Mouse (Mus musculus): ENCODE data around the gene Gm29133. TPM values are rescaled to one million over a fixed set of nuclear protein-coding genes. Genes with fewer than 3 reads are reported as not detected.

The Gm29133 gene
- not detected in 2 replicates for polyA plus RNA-seq (2014; fragmentation: Nextera tagmentation; extraction: Ambion mirVana)

DNA sequence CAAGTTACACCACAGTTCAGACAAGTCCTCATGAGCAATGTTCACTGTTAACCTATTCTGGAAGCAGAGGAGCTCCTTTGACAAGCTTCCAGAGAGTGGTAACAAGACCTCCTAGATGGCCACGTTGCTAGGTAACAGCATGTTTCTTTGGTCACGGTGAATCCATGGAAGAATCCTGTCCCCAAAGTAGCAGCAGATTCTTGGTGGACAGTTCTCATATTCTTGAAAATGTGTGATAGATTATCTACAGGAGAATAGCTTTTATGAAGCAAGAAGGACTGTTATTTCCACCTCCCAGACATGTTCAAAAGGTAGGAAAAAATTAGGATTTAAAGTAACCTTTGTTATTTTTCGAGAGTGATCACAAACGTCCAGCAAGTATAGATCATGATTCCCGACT, at the start of gene Gm29133:
Gene Gm29133 (plus strand): TSS at position 301 of the 400 bp plus-strand sequence.
- Histone ChIP-seq H3K9ac (replicated peaks; ENCODE audit: low read depth, low read length) (no peak within 1 kb of the TSS), H3K4me1 (ENCODE audit: control insufficient read depth, insufficient read depth, low read length) (no peaks in the 10 kb centered on the region), H3K36me3 (ENCODE audit: control insufficient read depth, insufficient read depth, low read length) (no peaks in the 10 kb centered on the region), H3K9me3 (ENCODE audit: control insufficient read depth, low read depth, low read length) (no peaks in the 10 kb centered on the region), H3K27ac (ENCODE audit: low read length) (no peak within 1 kb of the TSS), H3K27me3 (ENCODE audit: control insufficient read depth, insufficient read depth, low read length) (no peaks in the 10 kb centered on the region), H3K4me2 (replicated peaks; ENCODE audit: low read depth, low read length) (no peak within 1 kb of the TSS), H3K4me3 (ENCODE audit: low read depth, low read length) (no peak within 1 kb of the TSS)
- WGBS, result 66% methylated on average over 5 of the region's 5 CpGs
- ATAC-seq (ENCODE audit: insufficient number of reproducible peaks, insufficient read depth, low FRiP score, low read depth), result no peak

DNA sequence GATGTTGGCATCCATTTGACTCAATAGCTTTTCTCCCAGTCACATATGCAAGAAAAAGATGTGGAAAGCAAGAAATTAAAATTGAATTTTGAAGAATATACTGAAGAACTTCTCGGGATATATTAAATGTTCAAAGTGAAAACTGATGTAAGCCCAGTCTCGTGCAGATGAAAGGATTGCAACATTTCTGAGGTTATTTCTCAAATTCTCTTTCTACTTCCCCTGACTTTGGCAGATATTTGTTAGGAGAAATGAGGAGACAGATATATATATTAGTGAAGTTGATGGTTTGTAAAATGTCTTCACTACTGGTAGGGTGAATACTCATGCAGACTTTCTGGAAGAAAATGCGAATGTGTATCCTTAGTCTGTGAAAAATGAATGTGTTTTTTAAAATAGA, 48.9 kb upstream of the Gm29133 start:
- H3K9ac ChIP-seq (replicated peaks; ENCODE audit: low read depth, low read length), result no peak overlapping the region
- 82% methylated on average over 3 of the region's 3 CpGs for WGBS
- H3K9me3 ChIP-seq (ENCODE audit: control insufficient read depth, low read depth, low read length), result no peaks in the 10 kb centered on the region
- no peak for ATAC-seq (ENCODE audit: insufficient number of reproducible peaks, insufficient read depth, low FRiP score, low read depth)
- no peaks in the 10 kb centered on the region for H3K4me1 ChIP-seq (ENCODE audit: control insufficient read depth, insufficient read depth, low read length)
- H3K4me3 ChIP-seq (ENCODE audit: low read depth, low read length), result no peak overlapping the region
- no peaks in the 10 kb centered on the region for H3K36me3 ChIP-seq (ENCODE audit: control insufficient read depth, insufficient read depth, low read length)
- no peak overlapping the region for H3K4me2 ChIP-seq (replicated peaks; ENCODE audit: low read depth, low read length)
- H3K27me3 ChIP-seq (ENCODE audit: control insufficient read depth, insufficient read depth, low read length), result no peaks in the 10 kb centered on the region
- no peak overlapping the region for H3K27ac ChIP-seq (ENCODE audit: low read length)

DNA sequence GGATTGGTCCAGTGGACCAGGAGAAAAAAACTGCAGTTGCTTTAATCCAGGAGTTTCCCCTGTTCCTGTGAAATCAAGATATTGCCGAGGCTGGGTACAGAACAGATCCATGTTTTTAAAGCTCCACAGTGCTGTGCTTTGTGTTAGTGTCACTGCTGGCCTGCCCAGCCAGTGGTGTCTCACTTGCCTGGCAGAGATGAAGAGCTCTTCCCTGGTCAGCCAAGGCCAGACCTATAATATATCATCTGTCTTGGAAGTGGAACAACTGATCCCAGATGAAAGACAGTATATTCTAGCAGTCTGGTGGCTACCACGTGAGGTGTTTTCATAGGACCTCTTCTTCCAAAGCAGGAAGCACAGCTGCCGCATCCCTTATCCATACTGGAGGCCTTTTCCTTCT, 46.7 kb upstream of the Gm29133 start:
- Histone ChIP-seq H3K9me3 (ENCODE audit: control insufficient read depth, low read depth, low read length) (no peaks in the 10 kb centered on the region), H3K27ac (ENCODE audit: low read length) (no peak overlapping the region), H3K27me3 (ENCODE audit: control insufficient read depth, insufficient read depth, low read length) (no peaks in the 10 kb centered on the region), H3K4me2 (replicated peaks; ENCODE audit: low read depth, low read length) (no peak overlapping the region), H3K36me3 (ENCODE audit: control insufficient read depth, insufficient read depth, low read length) (no peaks in the 10 kb centered on the region), H3K4me1 (ENCODE audit: control insufficient read depth, insufficient read depth, low read length) (no peaks in the 10 kb centered on the region), H3K4me3 (ENCODE audit: low read depth, low read length) (no peak overlapping the region), H3K9ac (replicated peaks; ENCODE audit: low read depth, low read length) (no peak overlapping the region)
- 70% methylated on average over 3 of the region's 3 CpGs for WGBS
- no peak for ATAC-seq (ENCODE audit: insufficient number of reproducible peaks, insufficient read depth, low FRiP score, low read depth)

DNA sequence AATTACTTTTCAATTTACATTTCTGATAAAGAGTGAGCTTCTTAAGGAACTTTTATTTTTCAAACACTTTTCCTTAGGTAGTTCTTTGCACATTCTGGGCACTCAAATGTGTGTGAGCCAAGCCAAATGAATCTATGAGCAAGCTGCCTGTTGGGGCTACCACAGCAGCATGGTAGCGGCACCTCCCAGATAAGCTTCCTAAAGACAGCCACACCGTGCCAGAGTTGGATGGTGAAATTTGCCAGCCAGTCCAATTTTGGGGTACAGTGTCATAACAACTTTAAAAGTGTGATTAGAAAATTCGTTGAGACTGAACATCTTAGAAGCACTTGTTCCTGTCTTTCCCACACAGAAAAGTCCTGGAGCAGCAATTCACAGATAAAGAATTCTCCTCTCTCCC, 41.5 kb upstream of the Gm29133 start:
- Histone ChIP-seq H3K9me3 (ENCODE audit: control insufficient read depth, low read depth, low read length) (no peaks in the 10 kb centered on the region), H3K27ac (ENCODE audit: low read length) (no peak overlapping the region), H3K4me3 (ENCODE audit: low read depth, low read length) (no peak overlapping the region), H3K9ac (replicated peaks; ENCODE audit: low read depth, low read length) (no peak overlapping the region), H3K27me3 (ENCODE audit: control insufficient read depth, insufficient read depth, low read length) (no peaks in the 10 kb centered on the region), H3K4me2 (replicated peaks; ENCODE audit: low read depth, low read length) (no peak overlapping the region), H3K4me1 (ENCODE audit: control insufficient read depth, insufficient read depth, low read length) (no peaks in the 10 kb centered on the region), H3K36me3 (ENCODE audit: control insufficient read depth, insufficient read depth, low read length) (no peaks in the 10 kb centered on the region)
- WGBS, result 79% methylated on average over 3 of the region's 3 CpGs
- ATAC-seq (ENCODE audit: insufficient number of reproducible peaks, insufficient read depth, low FRiP score, low read depth), result no peak

DNA sequence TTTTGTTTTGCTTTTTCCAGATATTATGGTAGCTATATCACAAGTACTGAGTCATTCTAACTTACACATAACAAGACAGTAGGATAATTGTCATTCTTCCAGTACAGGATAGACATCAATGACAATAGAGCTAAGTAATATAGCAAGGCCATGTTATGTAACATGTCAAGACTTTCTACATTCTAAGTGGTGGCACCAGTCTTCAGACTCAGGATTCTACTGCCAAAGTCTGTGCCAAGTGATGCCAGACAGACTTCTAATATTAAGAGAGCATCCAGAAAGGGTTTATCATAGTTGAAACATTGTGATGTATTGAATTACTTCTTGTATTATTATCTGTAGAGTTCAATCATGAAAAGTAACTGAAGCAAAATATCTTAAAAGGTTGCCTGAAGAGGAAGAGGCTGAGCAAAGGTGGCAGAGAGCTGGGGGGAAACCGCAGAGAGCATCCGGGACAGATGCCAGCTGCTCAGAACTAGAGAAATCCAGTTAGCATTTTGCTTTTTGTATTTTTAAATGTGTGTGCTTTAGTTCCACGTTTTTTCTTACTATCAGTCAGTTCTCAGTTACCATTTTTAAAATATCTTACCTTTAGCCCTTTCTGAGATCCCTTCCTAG, 34.2 kb upstream of the Gm29133 start:
- no peak overlapping the region for H3K4me2 ChIP-seq (replicated peaks; ENCODE audit: low read depth, low read length)
- no peak overlapping the region for H3K9ac ChIP-seq (replicated peaks; ENCODE audit: low read depth, low read length)
- H3K27me3 ChIP-seq (ENCODE audit: control insufficient read depth, insufficient read depth, low read length), result no peaks in the 10 kb centered on the region
- ATAC-seq (ENCODE audit: insufficient number of reproducible peaks, insufficient read depth, low FRiP score, low read depth), result no peak
- no peaks in the 10 kb centered on the region for H3K9me3 ChIP-seq (ENCODE audit: control insufficient read depth, low read depth, low read length)
- no peaks in the 10 kb centered on the region for H3K4me1 ChIP-seq (ENCODE audit: control insufficient read depth, insufficient read depth, low read length)
- no peaks in the 10 kb centered on the region for H3K36me3 ChIP-seq (ENCODE audit: control insufficient read depth, insufficient read depth, low read length)
- H3K27ac ChIP-seq (ENCODE audit: low read length), result no peak overlapping the region
- H3K4me3 ChIP-seq (ENCODE audit: low read depth, low read length), result no peak overlapping the region
- 71% methylated on average over 3 of the region's 3 CpGs for WGBS

DNA sequence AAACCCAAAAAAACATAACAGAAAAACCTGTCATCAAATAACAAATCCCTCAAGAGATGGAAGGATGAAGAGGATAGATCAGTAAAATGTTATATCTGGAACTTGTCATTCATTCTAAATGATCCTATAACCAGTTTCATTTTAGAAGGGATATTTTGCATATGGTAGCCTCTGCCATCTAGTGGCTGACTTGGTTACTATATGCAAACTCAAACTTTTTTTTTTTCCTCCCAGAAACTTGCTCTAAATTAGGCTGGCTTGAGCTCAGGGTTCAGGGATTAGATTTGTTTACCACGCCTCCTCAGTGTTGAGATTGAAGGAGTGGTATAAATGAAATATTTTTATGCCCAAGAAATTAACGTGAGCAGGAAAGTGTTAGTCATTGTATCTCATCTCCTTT, 27.3 kb upstream of the Gm29133 start:
- Histone ChIP-seq H3K4me3 (ENCODE audit: low read depth, low read length) (no peak overlapping the region), H3K27me3 (ENCODE audit: control insufficient read depth, insufficient read depth, low read length) (no peaks in the 10 kb centered on the region), H3K36me3 (ENCODE audit: control insufficient read depth, insufficient read depth, low read length) (no peaks in the 10 kb centered on the region), H3K4me1 (ENCODE audit: control insufficient read depth, insufficient read depth, low read length) (no peaks in the 10 kb centered on the region), H3K27ac (ENCODE audit: low read length) (no peak overlapping the region), H3K9me3 (ENCODE audit: control insufficient read depth, low read depth, low read length) (no peaks in the 10 kb centered on the region), H3K4me2 (replicated peaks; ENCODE audit: low read depth, low read length) (no peak overlapping the region), H3K9ac (replicated peaks; ENCODE audit: low read depth, low read length) (no peak overlapping the region)
- no peak for ATAC-seq (ENCODE audit: insufficient number of reproducible peaks, insufficient read depth, low FRiP score, low read depth)
- WGBS, result 17% methylated on average over 2 of the region's 2 CpGs

DNA sequence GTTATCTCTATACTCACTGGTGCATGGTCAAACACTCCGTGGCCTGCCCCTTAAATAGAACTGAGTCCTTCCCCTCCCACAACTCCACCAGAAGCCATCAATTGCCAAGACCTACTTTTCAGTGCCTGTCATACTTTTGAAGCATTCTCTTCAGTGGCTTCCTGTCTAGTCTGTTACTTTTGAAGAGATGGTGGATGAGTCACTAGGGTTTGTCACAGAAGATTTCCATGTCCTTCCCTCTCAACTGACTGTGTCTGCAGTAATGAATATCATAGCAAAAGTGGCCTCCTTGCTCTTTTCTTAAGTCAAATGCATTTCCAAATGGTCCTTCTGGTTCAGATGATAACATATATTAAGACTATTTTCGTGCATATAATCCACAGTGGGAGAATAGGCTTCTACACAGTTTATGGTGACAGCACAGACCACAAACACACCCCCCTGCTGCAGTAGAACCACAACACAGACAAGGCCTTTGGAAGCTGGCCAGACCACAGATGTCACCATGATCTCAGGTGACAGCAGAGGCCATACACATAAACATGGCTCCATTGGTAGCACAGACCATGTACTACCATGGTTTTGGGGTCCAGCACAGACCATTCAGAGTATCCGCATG, 16.9 kb upstream of the Gm29133 start:
- no peak overlapping the region for H3K4me2 ChIP-seq (replicated peaks; ENCODE audit: low read depth, low read length)
- no peaks in the 10 kb centered on the region for H3K27me3 ChIP-seq (ENCODE audit: control insufficient read depth, insufficient read depth, low read length)
- no peaks in the 10 kb centered on the region for H3K9me3 ChIP-seq (ENCODE audit: control insufficient read depth, low read depth, low read length)
- H3K9ac ChIP-seq (replicated peaks; ENCODE audit: low read depth, low read length), result no peak overlapping the region
- no peak for ATAC-seq (ENCODE audit: insufficient number of reproducible peaks, insufficient read depth, low FRiP score, low read depth)
- H3K36me3 ChIP-seq (ENCODE audit: control insufficient read depth, insufficient read depth, low read length), result no peaks in the 10 kb centered on the region
- no peaks in the 10 kb centered on the region for H3K4me1 ChIP-seq (ENCODE audit: control insufficient read depth, insufficient read depth, low read length)
- no peak overlapping the region for H3K27ac ChIP-seq (ENCODE audit: low read length)
- 84% methylated on average over 3 of the region's 3 CpGs for WGBS
- no peak overlapping the region for H3K4me3 ChIP-seq (ENCODE audit: low read depth, low read length)

DNA sequence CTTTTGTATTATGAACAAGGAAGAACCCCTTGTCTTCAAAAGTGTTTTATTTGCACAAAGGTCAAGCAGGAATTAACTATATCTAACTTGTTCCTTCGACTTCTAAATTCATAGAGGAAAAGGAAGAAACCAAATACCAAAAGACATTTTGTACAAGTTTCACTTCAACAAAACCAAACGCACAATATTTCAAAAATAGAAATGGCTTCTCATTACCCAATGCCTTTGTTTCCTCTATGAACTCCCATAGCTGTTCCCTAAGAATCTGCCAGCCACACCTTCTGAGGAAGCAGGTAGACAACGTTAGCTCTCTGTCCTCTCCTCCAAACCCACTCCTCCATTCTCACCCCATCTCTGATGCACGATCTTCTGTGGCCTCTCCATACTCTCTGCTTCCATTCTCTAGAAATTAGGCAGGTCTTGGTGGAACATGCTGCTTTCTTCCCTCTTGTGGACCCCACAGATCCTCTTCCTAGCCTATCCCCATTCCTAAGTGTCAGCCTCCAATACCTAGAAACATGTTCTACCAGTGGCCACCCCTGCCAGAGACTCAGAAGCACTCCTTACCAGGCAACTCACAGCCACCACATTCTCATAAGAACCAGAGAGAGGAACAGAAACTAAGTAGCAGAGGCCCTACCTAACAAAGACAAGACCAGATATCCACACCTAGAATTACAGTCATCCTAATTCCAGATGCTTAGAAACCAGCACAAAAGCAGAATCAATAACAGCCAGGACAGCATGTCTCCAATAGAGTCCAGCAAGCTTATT, 4.1 kb upstream of the Gm29133 start:
- no peak for ATAC-seq (ENCODE audit: insufficient number of reproducible peaks, insufficient read depth, low FRiP score, low read depth)
- no peaks in the 10 kb centered on the region for H3K27me3 ChIP-seq (ENCODE audit: control insufficient read depth, insufficient read depth, low read length)
- no peak overlapping the region for H3K27ac ChIP-seq (ENCODE audit: low read length)
- no peaks in the 10 kb centered on the region for H3K9me3 ChIP-seq (ENCODE audit: control insufficient read depth, low read depth, low read length)
- H3K4me3 ChIP-seq (ENCODE audit: low read depth, low read length), result no peak overlapping the region
- H3K36me3 ChIP-seq (ENCODE audit: control insufficient read depth, insufficient read depth, low read length), result no peaks in the 10 kb centered on the region
- 75% methylated on average over 4 of the region's 4 CpGs for WGBS
- no peaks in the 10 kb centered on the region for H3K4me1 ChIP-seq (ENCODE audit: control insufficient read depth, insufficient read depth, low read length)
- no peak overlapping the region for H3K9ac ChIP-seq (replicated peaks; ENCODE audit: low read depth, low read length)
- no peak overlapping the region for H3K4me2 ChIP-seq (replicated peaks; ENCODE audit: low read depth, low read length)
